Mouse (Mus musculus): ENCODE measurements around the gene Fndc9. TPM values are rescaled to one million over a fixed set of nuclear protein-coding genes. Genes with fewer than 3 reads are reported as not detected.
A peak's percentile ranks its signal among the peaks of the same experiment; 100 is the strongest.

Fndc9 gene
- total RNA-seq (2014; fragmentation: Nextera tagmentation) (not detected in 2 replicates), total RNA-seq (2017) (not detected in 2 replicates)

DNA sequence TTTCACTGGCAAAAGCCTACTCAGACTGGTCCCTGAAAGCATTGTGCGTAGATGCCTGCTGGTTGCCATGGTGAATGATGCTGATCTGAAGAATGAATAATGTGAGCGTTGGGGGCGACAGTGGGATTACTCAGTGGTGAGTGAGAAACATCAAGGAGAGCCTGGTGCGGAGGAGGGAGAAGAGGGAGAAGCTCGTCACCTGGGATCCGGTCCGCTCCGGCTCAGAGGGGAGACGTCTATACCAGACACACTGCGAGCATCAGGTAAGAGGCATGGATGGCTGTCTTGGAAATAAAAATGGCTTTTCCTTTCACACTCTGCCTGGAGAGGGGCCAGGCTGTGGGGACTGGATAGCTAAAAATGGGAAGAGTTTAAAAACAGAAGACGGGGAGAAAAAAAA, at the start of gene Fndc9:
Gene Fndc9 (plus strand): TSS at position 198 of the 400 bp plus-strand sequence.
- ATAC-seq (replicated peaks; ENCODE audit: poor library complexity, severe bottlenecking) = no peak

DNA sequence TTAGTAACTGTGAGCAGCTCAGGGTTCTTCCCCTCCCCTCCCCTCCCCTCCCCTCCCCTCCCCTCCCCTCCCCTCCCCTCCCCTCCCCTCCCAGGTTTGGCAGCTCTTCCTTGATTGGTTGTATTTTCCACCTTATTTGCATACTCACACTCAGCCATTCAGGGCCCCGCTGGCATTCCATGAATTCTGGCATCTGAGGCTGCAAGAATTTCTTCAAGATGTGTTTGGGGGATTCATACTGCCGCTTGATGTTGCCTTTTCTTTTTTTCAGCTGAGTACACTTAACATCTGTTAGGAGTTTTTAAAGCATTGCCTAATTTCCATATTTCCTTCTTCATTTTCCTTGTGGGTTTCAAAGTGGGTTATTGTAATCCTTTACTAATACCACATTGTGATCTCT, 47.0 kb upstream of the Fndc9 start:
- ATAC-seq (replicated peaks; ENCODE audit: poor library complexity, severe bottlenecking) = no peak

DNA sequence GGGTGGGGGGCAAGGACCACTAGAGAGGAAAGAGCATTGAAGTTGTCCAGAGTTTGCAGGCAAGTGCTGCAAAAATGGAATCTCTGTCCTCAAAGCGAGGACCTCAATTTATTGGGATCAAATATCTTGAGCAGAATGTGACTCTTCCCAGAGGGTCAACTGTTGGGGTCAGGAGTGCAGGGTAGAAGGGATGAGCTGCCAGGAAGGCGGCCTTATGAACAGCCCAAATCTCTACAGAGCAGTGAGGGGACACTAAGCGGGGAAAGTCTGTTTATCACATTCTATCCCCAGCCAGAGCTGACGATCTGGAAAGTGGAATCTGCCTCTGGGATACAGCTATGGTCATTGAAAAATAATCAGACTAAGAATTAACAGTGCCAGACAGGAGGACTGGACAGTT, 41.2 kb upstream of the Fndc9 start:
- ATAC-seq (replicated peaks; ENCODE audit: poor library complexity, severe bottlenecking) = no peak

DNA sequence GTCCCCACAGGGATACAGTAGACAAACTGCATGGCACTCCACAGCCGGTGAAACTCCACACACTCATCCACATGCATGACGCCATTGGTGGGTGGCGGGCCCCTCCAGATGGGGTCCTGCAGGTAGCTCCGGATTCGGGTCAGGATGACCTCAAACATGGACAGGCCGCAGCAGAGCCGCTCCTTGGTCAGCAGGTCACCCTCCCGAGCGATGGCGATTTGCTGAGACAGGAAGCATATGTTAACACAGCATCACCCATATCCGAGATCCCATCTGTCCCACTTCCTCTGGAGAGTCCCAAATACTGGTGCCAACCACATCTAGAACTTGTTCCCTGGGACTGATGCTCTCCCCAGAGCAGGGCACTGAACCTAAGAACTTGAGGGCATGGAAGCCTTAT, 34.7 kb upstream of the Fndc9 start:
- no peak for ATAC-seq (replicated peaks; ENCODE audit: poor library complexity, severe bottlenecking)

DNA sequence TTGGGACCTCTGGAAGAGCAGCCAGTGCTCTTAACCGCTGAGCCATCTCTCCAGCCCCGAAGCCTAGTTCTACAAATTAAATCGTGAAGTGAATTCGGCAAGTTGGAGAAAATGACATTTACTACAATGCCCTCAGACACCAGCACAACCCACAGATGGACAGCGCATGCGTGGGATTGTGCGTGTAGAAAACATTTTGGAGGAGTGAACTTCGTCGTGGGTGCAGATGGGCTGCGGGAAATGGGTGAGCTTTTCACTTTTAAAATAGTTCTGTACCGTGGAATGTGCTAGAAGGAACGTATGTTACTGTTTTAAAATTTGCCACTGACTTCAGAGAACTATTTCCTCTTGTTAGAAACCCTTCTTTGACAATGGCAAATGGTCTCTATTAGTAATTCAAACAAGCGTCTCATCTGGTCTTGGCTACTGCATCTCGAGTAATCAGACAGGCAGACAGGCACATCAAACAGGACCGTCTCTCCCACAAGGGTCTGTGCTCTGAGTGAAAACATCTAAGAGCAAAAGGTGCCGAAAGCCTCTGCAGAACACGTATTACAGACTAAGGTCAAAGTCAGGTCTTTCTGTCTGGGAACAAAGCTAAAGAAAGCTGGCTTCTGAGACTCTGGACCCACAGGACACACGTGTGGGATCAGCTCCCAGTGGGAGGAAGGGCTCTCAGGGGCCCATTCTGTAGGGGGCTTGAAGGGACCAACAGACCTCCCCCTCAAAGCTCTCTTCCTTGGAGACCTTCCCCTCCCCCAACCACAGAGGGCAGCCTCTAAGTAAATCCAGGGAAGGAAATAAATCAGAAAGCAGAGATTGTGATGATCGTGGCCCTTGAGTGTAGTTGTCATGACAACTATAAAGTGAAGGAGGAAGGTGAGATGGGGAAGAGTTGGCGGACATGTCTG, 33.4 kb upstream of the Fndc9 start:
- no peak for ATAC-seq (replicated peaks; ENCODE audit: poor library complexity, severe bottlenecking)

DNA sequence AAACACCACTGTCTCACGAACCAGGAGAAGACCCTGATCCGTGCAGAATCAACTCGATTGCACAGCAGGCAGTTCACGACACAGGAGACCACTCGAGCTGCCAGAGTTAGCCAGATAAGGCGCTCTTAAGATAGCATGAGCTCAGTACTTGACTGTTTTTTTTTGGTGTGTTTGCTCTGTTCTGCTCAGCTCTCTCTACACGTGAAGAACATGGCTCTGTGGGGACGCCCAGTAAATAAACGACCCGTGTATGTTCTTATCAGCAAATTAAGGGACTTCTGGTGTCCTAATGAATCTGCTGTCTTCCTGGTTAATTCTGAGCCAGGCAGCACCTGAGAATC, 32.8 kb upstream of the Fndc9 start:
- ATAC-seq (replicated peaks; ENCODE audit: poor library complexity, severe bottlenecking) = no peak

DNA sequence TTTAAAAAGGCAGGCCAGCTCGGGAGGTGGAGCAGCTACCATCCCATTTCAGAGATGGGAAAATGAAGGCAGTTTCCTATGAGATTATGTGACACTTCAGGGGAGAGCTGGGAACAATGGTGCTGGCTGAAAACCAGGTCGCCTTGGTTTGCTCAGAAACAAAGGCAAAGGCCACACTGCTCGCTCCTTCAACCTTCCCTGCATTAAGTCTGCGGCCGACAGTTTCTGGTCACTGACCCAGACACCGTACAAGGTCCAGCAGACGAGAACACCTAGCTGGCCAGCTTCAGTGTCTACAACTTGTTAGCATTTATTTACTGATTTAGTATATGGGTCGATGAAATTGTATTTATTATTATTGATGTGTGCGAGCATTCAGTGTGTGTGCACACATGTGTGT, 30.5 kb upstream of the Fndc9 start:
- ATAC-seq (replicated peaks; ENCODE audit: poor library complexity, severe bottlenecking) = no peak

DNA sequence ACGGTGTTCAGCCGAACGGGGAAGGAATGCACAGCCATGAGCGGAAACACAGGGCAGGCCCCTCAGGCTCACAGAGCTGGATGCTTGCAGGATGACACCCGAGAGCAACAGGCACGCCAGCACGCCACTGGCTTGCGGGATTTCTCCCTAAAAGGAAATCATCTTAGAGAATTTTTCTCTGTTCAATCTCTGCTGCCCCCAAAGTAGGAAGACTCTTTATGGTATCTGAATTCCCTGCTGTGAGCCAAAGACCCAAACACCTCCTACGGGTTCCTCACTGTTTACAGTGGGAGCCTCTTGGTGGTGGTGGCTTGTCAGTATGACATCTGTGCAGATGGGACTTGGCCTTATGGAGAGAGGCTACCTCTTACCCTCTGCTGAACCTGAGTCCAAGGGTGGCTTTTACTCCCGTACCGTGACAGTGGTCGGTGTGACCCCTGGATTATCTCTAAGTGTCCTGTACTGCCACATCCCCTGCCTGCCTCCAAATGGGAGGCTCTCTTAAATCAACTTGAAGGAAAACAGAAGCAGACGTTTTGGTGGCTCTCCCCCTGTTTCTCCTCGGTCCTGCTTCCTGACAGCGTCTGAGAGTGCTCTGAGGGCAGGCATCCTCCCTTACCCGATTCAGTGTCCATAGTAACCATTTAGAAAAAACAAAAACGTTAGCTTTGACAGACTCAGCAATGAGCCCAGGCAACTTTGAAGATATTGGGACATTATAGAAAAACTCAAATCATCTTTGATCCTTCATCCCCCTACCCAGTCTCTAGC, 29.5 kb upstream of the Fndc9 start:
- no peak for ATAC-seq (replicated peaks; ENCODE audit: poor library complexity, severe bottlenecking)

DNA sequence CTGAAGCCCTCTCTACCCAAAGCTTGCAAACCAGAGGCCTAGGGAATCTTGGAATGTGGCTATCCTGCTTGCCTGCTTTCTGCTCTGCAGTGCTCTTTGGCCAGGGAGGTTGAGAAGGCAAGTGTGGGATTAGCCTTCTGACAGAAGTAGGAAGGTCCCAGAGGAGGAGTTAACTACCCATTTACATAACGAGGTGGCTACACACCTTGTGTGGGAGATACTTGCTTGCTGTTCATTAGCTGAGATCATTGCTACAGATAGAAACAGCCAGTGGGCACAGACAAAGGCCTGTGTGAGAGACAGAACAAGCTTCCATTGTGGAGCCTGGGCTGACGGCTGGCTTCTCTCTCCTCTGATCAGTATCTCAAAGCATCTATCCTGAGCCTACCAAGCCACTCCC, 25.4 kb upstream of the Fndc9 start:
- ATAC-seq (replicated peaks; ENCODE audit: poor library complexity, severe bottlenecking) = no peak

DNA sequence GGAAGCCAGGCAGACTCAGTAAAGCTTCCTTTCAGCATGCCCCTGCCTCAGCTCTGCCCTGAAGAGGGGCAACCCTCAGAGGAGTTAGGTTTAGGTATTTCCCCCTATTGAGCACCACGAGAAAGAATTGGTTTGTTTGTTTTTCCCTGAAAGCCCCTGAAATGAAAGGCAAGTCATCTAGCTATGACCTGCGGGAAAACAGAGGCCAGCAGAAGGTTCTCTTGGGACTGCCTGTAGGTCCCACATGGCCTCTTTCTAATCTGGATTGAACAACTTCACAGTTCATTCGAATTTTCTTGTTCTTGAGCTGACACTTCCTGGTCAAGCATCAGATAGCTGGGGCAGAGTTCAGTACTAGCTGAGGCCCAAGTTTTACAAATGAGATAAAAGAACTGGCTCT, 23.5 kb upstream of the Fndc9 start:
- ATAC-seq (replicated peaks; ENCODE audit: poor library complexity, severe bottlenecking) = no peak

DNA sequence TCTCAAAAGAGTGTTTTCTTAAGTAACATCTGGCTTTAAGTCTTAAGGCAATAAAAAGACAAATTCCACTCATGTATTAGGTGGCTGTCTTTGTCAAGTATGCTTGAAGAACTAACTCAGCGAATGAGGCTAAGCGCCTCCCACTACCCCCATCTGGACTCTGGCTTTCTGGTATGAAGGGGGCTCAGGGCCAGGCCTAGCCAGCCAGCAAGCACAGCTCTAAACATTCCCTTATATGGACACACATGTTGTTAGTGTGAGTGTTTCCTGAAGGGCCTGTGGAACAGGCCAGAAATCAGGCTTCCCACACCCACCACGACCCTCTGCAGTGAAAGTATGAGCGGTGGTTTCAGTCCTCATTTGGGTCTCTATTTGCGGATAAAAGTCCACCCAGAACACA, 21.5 kb upstream of the Fndc9 start:
- ATAC-seq (replicated peaks; ENCODE audit: poor library complexity, severe bottlenecking) = no peak

DNA sequence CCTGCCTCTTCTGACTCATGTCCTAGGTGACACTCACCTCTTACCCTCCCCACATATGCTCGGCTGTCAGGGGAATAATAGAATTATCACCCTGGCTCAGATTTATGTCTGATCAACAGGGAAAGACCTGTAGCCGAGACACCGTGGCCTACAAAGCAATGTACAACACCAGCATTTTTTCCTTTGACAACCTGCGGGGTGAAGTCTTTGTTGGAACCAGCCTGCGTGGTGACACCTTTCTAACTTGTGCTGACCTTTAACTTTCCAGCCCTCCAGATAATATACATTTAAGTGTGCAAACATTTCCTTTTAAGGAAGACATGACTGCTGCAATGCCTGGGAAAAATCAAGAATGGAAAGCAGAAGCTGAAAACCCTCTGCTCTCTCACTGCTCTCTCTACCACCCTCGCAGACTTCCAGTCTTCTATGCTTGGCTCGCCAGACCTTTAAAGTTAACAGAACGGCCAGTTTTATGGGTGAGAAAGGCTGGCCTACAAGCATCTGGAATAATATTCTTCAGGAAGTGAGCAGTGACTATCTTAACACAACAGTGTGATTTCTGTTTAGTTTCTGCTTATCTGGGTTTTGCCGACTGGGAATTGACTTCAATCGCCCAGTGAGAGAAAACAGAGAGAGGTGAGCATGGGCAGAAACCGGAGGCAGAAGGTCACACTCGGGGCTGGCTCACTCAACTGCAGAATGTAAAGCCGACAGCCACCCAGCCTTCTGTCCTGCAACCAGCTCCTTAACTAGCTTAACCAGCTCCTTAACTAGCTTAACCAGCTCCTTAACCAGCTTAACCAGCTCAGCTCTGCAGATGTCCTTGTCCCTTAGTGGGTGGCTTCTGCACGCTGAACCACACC, 20.7 kb upstream of the Fndc9 start:
- no peak for ATAC-seq (replicated peaks; ENCODE audit: poor library complexity, severe bottlenecking)

DNA sequence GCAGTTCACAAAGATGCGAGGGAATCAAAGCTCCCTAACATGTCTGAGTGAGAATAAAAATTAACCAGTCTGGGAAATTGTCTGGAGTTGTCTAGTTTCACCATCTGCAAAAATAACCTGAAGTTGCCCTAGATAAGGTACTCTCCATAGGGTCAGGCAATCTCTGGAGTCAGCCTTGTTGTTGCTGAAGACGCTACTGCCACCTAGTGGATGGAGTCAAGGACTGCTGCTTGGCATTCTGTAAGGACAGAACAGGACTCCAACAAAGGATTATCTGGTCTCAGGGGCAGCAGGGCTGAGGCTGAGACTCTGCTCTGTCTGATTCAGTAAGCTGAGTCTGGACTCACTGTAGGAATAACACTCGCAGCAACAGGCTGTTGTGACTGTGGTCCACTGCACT, 20.0 kb upstream of the Fndc9 start:
- peak; percentile 84 for ATAC-seq (replicated peaks; ENCODE audit: poor library complexity, severe bottlenecking)

DNA sequence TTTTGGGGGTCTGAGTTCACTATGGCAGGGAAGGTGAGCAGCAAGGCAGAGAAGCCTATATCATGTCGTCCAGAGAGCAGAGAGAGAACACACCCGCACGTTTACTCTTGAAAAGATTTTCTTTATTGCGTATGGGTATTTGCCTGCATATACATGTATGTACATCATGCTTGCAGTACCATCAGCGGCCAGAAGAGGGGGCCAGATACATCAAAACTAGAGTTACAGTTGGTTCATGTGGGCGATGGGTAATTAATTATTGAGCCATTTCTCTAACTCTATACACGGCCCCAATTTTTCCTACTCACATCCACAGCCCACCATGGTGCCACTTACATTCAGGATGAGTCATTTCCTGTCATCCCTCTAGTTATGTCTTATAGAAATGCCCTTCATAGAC, 18.7 kb upstream of the Fndc9 start:
- peak; percentile 48 for ATAC-seq (replicated peaks; ENCODE audit: poor library complexity, severe bottlenecking)

DNA sequence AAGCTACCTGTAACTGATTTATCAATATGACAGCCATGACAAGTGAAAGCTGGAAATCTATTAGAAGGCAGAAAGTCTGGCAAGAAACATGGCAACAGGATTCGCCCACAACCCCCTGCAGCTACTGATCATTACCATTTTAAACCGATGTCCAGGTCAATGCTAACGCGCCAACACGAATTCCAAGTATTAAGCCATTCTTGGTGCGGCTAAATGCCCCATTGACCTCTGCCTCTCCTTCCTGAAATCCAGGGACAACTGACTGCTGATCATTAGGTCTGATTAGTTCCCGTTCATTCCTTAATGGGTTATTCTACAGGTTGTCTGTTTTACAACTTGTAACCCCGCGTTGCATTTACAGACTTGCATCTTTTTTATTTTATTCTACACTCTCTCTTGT, 17.6 kb upstream of the Fndc9 start:
- no peak for ATAC-seq (replicated peaks; ENCODE audit: poor library complexity, severe bottlenecking)

DNA sequence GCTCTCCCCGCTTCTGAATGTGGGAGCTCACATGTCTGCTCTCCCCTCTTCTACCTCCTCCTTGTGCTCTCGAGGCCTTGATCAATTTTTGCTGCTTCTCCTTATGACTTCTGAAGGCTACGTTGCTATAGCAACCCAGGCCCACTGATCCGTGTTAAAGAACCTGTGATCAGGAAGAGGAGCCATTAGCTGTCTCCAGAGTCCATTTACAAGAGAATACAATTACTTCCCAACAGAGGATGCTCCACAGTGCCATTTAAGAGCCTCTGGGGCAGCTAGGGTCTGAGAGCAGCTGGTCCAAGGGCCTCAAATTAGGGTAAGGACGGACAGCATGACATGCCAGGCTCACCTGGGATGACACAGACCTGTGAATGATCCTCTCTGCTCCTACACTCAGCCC, 16.7 kb upstream of the Fndc9 start:
- ATAC-seq (replicated peaks; ENCODE audit: poor library complexity, severe bottlenecking) = no peak

DNA sequence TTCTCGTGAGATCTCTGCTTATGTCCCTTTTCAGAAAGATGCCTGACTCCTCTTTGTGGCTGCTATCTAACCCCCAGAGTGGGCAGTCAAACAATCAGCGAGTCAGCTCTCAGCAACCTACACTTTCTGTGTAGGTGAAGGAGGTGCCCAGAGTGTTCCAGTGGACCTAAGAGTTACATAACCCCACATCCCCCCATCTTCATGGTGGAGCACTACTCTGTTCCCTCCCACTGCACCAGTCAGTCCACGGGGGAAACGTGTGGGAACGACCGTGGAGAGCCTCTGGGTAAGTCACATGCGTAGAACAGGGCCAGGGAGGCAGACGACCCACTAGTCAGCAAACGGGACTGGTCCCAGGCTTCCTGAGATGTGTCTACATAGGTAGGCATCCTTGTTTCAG, 16.0 kb upstream of the Fndc9 start:
- no peak for ATAC-seq (replicated peaks; ENCODE audit: poor library complexity, severe bottlenecking)

DNA sequence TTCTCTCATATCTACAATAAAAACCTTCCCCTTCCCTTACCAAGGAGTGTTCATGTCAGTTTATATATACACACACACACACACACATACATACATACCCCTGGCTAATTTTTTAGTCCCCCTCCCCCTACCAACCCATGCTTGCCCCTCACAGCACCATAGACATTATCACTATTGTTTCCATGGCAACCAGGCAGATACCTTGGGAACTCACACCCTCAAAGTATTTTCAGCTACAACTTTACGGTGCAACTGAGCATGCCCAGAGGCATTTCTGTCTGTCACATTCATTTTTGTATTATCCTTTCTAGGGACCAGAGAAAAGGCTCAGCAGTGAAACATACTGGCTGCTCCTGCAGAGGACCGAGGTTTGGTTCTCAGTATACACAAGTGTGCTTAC, 15.1 kb upstream of the Fndc9 start:
- no peak for ATAC-seq (replicated peaks; ENCODE audit: poor library complexity, severe bottlenecking)

DNA sequence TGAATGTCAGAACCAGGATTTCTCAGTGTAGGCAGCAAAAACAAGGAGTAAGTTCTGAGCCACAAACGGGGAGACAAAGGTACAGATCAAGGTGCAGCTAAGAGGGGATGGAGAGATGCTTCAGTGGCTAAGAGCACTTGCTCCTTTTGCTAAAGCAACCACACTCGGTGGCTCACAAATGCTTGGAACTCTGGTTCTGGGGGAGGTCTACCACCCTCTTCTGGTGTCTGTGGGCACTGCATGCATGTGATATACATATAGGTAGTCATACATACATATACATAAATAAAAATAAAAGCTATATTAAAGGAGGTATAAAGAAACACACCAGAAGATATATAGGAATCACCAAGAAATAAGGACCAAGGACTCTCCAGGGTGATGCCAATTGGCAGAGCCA, 11.8 kb upstream of the Fndc9 start:
- ATAC-seq (replicated peaks; ENCODE audit: poor library complexity, severe bottlenecking) = no peak

DNA sequence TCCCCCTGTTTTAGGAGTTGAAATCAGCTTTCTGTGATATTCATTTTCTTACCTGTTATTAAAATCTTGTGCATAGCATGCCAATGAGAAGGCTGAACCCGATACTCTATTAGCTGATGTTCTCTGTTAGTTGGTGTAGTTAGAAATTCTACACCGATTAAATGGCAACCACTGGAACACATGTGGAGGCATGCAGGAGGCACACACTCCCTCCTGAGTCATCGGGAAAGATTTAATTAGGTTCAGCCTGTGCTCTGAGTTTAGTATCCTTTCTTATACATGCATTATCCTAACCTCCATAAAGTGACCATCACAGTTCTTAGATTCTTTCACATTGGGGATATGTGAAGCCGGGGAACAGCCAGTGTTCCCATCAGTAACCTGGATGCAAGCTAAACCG, 10.0 kb upstream of the Fndc9 start:
- no peak for ATAC-seq (replicated peaks; ENCODE audit: poor library complexity, severe bottlenecking)

DNA sequence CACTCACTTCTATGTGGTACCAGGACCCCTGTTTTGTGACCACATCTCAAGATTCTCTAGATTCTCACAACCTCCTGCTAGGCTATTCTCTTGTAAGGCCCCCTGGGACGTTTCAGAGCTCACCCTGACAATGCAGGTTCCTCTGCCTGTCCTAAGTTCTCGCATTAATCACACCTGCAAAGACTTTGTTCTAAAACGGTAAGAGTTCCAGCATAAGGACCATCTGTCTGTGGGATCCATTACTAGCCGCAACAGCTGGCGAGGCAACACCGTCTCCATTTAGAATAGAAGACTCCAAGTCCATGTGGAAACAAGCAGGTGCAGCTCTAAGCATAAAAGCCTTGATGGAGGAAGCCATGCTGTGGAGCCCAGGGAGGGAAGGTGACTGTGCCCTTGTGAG, 5.1 kb upstream of the Fndc9 start:
- ATAC-seq (replicated peaks; ENCODE audit: poor library complexity, severe bottlenecking) = no peak
